Mouse (Mus musculus) gastrocnemius, postnatal 4 days (tissue): Measurements from ENCODE around the gene Dnah5. TPM values are rescaled to one million over a fixed set of nuclear protein-coding genes. Genes with fewer than 3 reads are reported as not detected.
A peak's percentile ranks its signal among the peaks of the same experiment; 100 is the strongest.
"Not testable (repeated sequence)": the region's sequence is repeated elsewhere in the genome, so short reads cannot be mapped to it uniquely, and the experiment has no call there.

Source experiments
- DNase-seq, 2 experiments: peaks; one replicate each; pipeline ENCODE4 v3.0.0; 2021 to 2022; ENCODE audit warnings: low spot score in 2 of 2, mixed read lengths in 2 of 2
- total RNA-seq, 2 experiments: library from RNA; stranded (reverse); gene quantifications; 2 replicates each; pipeline ENCODE4 v1.2.3; 2021

Dnah5 gene
- total RNA-seq, 2 experiments from 2014 or later, result 0.08 to 0.10 TPM

DNA sequence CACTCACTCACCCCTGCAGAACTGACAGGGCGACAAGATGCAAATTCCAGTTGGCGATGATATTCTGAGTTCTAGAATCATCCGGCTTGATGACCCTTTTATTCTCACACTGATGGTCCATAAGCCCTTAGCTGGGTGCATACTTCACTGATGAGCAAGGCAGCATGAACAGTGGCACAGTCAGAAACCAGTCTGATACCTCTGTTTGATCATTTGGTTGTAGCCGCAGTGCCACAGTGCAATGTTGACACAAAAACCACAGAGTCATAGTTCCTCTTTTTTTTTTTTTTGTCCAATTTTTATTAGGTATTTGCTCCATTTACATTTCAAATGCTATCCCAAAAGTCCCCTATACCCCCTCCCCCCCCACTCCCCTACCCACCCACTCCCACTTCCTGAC lies 95.9 kb downstream of the Dnah5 start:
- no peak for DNase-seq

DNA sequence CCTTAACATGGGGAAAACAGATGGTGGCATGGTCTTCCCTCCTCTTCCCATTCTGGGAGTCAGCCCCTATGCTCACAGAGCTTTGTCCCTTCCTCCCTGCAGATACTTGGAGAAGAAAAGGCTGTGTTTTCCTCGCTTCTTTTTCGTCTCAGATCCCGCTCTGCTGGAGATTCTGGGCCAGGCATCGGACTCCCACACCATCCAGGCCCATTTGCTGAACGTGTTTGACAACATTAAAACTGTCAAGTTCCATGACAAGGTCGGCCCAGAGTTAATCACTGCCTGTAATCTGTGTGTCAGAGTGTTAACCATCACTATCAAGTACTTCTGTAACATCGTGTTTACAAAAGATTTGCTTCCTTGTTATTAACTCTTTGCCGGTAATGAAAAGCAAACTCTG lies 103.6 kb downstream of the Dnah5 start:
- DNase-seq, result no peak

DNA sequence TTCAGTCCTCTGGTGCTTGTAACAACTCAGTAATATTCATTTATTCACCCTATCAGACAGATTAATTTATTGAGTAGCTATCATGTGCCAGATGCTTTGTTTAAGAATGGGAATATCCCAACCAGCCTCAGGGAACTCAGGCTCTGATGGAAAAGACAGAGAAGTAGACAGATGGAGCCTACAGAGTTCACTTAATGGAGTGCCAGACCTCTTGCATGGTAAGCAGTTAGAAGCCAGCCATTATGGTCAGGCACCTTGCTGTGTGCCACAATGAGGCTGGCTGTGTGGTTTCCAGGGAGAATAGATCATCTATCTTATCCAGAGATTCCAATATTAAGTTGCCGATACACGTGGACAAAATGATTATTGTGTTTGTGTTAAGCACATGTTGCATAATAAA lies 104.3 kb downstream of the Dnah5 start:
- no peak for DNase-seq

DNA sequence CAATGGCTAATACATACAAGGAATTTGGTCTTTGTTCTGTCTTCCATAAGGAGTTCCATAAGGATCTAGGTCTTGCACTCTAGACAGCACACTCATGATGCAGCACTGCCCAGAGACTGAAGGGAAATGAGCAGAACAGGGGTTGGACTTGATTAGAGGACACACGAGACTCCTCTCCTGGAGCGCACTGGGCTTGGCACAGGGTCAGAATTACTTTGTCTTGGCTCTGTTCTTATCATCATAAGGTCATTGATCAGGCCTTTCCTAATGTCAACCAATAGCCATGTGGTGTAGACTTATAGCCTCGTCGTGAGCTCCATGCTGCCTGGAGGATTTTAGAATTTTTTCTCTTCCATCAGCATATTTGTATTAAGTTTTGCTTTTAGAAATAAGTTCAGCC lies 107.0 kb downstream of the Dnah5 start:
- no peak for DNase-seq

DNA sequence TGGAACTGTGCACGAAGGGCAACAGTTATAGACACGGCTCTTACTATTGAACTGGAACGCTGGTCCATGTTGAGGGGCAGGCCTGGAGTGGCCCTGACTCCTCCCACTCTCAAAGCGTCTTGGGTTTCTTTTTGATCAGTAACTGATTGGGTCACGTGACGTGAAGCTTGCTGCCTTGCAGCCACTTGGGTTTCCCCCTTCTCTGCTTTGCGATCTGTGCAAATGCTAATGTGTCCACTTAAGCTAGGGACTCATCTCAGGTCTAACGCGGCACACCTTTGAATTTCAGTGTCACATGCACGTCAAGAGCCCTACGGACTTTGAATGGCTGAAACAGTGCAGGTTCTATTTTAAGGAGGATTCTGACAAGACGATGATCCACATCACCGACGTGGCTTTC lies 109.9 kb downstream of the Dnah5 start:
- DNase-seq, result no peak

DNA sequence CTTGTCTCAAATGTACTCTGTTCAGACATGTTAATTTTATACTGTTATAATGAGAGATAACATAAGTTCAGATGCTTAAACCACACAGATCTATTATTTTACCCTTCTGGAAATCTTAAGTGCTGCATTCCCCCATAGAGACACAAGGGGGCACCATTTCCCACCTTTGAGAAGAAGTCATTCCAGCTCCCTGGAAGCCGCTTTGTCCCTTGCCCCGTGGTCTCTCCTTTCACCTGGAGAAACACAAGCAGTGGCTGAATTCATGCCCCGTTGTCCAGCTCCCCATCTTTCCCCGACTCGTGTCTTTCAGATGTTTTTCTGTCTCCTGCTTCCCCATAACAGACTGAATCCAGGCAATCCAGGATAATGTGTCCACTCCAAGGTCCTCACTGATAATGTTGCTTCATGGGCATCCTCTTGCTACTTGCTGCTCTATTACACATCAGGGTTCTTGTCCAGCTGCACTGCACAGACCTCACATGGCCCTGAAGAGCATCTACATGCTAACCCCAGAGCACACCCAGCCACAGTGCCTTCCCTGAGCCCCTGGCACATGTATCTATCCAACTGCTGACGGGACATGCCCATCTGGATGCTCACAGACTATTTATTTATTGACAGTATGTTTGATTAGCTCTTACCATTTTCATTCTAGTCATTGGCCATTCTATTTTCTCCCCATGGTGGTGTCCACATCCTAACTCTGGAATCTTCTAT lies 112.4 kb downstream of the Dnah5 start:
- DNase-seq, result peak in 1 of 2 experiments; percentile 15

DNA sequence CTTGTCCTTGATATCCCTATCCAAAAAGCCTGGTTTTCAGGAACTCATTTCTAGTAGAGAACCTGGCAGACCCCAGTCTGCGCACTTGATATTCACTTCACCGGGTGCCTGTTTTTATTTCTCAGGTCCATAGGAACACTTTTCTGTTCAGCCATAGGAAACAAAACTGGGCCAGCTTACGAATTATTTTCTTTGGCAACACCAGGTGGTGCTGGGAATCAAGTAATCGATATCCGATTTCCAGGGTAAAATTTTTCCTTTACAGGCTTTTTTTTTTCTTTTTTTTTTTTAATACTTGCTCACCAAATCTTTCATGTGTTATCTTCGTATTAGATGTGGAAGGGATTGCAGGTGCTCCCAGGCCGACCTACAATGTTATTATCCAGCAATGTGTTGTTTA lies 119.0 kb downstream of the Dnah5 start:
- no peak for DNase-seq

DNA sequence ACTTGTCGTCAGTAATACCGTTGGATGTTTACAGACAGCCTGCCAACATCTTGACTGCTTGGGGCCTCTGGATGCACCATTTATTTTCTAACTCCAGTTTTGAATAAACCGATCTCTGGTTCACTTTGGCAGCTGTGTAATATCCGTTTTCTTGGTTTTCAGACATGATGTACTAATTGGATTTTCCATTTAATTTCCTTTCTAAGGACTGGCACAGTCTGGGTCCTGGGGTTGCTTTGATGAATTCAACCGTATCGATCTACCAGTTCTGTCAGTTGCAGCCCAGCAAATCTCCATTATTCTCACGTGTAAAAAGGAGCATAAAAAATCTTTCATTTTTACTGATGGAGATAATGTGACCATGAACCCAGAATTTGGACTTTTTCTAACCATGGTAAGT lies 123.4 kb downstream of the Dnah5 start:
- DNase-seq, result no peak

DNA sequence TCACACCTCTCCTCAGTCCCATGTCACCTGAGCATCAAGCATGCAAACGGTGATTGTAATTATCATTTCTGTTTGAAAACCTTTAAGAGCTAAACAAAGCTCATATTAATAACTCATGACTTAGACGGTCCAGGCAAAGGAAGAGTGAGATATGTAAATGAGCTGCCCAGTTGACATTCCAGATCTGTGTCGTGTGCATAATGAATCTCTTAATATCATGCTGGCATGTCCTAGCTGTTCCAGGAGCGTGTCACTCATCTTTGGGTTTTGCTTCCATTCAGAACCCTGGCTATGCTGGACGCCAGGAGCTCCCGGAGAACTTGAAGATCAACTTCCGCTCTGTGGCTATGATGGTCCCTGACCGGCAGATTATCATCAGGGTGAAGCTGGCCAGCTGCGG lies 123.9 kb downstream of the Dnah5 start:
- no peak for DNase-seq

DNA sequence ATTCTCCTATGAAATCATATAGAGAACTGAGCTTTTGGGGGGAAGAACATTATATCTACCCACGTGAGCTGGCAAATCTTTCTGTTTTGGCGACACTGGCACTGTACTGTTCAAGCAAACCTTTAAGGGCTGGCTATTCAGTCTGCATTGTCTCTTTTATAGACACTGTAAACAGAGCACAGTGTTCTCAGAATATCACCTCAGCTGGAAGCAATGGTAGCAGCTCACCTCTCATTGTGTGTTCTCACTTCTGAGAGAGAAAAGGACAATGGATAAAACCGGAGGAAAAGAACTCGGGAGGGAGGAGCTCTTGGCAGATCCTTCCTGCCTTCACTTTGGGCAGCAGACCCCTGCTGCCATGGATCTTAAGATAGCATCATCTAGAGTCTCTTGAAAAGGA lies 137.6 kb downstream of the Dnah5 start:
- no peak for DNase-seq

DNA sequence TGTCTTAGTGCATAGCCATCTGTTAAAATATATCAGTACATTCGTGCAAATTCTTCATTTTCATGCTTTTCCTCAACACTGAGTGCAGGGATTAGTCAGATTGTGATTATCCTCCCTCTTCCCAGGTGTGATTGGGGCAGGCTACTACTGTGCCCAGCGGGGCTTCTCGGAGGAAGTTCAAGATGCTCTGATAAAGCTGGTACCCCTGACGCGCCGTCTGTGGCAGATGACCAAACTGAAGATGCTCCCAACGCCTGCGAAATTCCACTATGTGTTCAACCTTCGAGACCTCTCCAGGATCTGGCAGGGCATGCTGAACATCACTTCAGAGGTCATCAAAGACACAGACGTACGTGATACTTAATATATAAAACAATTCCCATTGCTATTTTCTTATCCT lies 164.0 kb downstream of the Dnah5 start:
- no peak for DNase-seq

DNA sequence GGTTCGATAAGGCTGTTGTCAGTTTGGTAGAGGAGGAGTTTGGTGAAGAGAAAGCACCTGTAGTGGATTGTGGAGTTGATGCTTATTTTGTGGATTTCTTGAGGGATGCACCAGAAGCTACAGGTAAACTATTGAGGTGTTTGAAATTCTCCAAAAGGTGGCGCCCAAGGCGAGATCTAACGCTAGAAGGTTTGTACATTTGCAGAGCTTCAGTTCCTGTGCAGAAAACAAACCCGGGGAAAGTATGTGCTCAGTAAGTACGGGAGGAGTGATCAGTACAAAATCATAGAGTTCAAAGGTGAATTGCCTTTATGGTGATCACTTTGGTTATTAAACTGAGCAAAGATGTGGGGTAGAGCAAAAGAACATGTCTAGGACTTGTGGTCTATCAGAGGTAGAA lies 166.9 kb downstream of the Dnah5 start:
- no peak for DNase-seq

DNA sequence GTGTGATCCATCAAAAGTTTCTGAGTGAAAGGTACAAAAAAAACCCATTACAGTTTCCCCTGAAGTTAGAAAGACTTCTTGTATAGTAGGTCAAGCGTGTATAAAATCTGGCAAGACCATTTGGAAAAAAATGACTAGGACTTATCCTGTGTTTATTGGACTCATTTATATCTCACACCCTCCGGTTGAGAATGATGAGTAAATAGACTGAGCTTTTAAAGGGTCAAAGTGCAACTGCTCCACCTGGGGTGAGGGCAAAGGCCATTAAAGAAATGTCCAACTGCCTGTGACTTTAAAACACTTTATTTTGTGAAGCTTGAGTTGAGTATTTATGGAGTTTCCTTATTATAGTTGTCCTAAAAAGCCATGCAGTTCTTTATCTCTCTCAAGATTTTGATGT lies 168.0 kb downstream of the Dnah5 start:
- no peak for DNase-seq

DNA sequence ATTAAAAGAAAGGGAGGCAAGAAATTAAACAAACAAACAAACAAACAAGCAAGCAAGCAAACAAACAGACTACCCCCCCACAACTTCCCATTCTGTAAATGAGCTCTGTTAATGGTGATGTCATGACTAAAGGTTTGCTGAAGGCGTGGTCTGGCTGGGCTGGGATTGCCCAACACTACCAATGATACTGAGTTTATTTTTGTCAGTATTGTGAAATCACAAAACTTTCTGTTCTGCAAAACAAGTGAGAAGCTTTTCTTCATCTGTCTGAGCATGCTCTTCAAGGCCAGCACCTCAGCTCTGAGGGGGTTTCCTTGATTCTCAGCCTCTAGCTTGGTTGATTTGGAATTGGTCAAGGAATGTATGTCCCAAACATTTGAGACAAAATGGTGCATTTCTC lies 170.8 kb downstream of the Dnah5 start:
- no peak for DNase-seq

DNA sequence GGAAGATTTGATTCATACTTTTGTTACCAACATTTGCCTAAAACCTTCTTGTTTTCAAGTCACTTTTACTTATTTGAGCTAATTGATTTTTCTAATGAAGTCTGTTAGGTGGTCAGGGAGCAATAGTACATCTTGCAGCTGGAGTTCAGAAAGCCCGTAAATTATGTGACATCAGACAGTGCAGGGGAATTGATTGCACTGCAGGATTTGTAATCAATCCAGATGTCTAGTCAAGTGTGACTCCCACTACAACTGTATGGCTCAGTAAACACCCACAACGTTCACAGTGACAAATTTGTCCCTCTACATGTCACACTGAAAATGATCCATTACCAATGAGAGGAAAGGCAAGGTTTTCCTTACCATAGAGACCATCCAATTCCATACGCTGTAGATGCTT lies 177.4 kb downstream of the Dnah5 start:
- DNase-seq, result no peak

DNA sequence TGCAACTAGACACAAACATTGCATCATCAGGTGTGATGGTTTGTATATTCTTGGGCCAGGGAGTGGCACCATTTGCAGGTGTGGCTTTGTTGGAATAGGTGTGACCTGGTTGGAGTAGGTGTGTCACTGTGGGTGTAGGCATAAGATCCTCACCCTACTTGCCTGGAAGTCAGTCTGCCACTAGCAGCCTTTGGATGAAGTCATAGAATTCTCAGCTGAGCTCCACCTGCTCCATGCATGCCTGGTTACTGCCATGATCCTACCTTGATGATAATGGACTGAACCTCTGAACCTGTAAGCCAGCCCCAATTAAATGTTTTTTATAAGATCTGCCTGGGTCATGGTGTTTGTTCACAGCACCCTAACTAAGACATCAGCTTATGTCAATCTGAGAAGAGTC lies 190.2 kb downstream of the Dnah5 start:
- DNase-seq, result not testable (repeated sequence)

DNA sequence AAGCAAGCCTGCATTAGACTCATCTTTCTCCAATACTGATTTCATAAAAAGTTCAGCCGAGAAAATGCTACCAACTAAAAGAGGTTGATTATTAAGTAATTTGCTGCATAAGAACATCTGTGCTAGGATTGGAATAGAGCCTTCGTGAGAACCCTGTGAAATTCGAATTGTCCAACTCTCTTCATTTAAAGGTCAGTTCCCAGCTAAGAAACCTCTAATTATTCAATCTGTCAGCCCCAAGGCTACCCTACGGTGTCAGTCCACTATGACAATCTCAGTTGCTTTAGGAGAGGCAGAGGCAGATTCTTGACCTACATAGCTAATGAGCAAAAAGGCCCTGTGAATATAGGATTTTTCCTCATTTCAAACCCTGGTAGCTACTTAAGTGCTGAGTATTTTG lies 191.9 kb downstream of the Dnah5 start:
- no peak for DNase-seq

DNA sequence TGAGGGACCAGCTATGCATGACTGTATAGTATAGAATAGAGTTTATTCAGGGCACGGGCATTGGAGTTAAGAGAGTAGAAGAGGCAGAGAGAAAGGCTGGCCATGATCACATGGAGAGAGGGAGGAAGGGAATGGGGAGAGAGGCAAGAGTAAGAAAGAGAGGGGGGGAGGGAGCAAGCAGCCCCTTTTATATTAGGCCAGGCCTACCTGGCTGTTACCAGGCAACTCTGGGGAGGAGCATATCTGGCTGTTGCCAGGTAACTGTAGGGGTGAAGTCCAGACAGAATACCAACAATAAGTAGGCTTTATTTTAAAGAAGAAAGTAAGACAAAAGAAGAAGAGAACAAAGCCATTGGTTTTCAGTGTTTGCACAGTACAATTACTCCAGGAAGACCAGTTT lies 194.9 kb downstream of the Dnah5 start:
- no peak for DNase-seq

DNA sequence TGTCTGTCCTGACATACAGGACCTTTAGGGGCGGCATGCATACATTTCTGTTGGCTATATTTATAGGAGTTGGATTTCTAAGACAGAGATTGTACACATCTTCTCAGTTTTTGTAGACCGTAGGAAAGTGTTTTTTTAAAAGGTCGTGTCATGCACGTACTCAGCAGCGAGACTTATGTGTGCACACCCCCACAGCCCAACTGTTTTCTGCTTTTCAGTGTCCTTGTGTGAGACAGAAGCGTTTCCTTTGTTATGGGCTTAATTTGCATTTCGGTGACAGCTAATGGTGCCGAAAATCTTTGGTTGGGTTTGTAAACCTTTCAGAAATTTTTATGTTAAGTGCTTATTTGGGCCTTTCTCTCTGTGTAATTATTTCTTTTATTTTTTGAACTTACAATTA lies 195.7 kb downstream of the Dnah5 start:
- no peak for DNase-seq

DNA sequence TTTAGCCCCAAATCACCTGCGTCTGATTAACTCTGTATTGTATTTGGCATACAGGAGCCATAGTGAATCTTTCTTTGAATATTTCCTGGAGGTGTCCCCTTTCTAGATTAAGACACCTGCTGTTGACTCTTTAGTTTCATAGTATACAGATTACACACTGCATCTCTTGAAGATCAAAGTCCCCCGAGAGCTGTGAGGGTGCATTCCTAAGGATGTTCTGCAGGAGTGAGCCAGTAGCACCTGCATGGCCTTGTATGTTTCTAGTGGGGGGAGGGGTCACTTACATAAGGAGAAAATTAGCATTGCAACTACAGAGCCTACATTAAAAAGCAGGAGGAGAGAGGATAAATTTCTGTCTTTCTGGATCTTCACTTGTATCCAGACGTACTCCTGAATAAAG lies 201.1 kb downstream of the Dnah5 start:
- no peak for DNase-seq

DNA sequence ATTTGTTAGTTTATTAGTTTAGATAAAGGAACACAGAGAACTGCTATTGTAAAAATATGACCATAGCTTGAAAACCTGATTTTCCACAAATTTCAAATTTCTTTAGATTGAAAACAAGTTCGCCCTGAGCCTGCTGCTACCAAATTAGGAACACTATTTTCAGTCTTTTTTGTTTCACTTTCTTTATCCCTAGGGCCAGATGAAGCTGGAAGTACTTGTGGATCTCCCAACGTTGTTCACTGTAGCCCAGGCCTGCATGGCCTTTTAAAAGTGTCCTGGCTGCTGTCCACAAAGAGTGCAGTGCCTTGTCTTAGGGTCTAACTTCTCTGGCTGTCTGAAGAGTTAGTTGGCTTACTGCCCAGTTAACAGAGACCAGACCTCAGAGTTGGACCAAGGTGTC lies 201.6 kb downstream of the Dnah5 start:
- no peak for DNase-seq

DNA sequence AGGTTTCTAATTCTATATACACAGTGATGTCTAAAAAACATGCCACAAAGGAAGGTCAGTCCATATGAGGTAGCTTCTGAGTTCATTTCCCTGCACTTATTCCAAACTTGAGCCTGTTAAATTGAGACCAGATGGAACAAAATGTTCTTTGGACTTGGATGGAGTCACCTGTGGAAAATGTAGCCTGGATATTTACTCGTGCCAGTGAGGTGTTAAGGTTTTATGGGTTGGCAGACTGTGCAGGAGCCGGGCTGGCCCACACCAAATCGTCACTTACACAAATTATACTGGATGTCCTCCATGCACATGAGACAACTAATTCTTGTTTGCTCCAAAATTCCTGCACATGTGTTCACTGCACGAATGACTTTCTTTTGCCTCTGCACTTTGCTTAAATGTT lies 236.2 kb downstream of the Dnah5 start:
- no peak for DNase-seq

DNA sequence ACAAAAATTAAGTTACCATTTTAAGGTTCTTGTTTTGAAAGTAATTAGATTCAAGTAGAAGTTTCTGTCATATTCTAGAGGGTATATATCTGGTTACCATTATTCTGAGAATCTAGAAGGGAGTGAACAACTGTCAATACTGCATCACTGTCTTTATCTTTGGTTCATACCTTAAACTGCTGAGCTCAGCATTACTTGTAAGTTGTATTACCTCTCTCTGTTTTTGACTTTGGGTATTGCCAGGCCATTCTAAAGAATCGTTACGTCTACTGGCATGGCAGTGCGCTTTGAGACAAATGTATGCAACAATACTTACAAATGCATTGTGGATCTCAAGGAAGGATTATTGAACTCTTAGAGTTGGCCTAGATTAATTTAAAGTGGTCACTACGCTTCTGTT lies 240.9 kb downstream of the Dnah5 start:
- DNase-seq, result no peak
